Mouse (Mus musculus): ENCODE results near the gene Idh2. TPM values are rescaled to one million over a fixed set of nuclear protein-coding genes. Genes with fewer than 3 reads are reported as not detected.
"Not testable (repeated sequence)": the region's sequence is repeated elsewhere in the genome, so short reads cannot be mapped to it uniquely, and the experiment has no call there.

Gene Idh2
- total RNA-seq, 2 experiments from 2014 or later, result 66.4 to 74.7 TPM

- intact Hi-C loops (cut with DNase I), result no loop called here
- DNase-seq, result no peak
These were observed 51.1 kb downstream of the Idh2 start for GRCm38 (mm10) chr7:80063902-80064736.

GRCm38 (mm10) chr7:80063244-80063643, 51.9 kb downstream of the Idh2 start:
- no peak for DNase-seq
- intact Hi-C loops (cut with DNase I), result no loop called here

GRCm38 (mm10) chr7:80062083-80062826, 52.9 kb downstream of the Idh2 start:
- peak; percentile 68 for DNase-seq
- intact Hi-C loops (cut with DNase I), result no loop called here

- DNase-seq, result no peak
- intact Hi-C loops (cut with DNase I), result no loop called here
These were observed 55.0 kb downstream of the Idh2 start for GRCm38 (mm10) chr7:80060012-80060778.

GRCm38 (mm10) chr7:80059064-80059838, 55.9 kb downstream of the Idh2 start:
- DNase-seq, result no peak
- intact Hi-C loops (cut with DNase I), result no loop called here

GRCm38 (mm10) chr7:80058405-80059063, 56.7 kb downstream of the Idh2 start:
- DNase-seq, result no peak
- intact Hi-C loops (cut with DNase I), result no loop called here

GRCm38 (mm10) chr7:80057781-80058180, 57.4 kb downstream of the Idh2 start:
- intact Hi-C loops (cut with DNase I), result no loop called here
- peak; percentile 39 for DNase-seq

- intact Hi-C loops (cut with DNase I), result no loop called here
- no peak for DNase-seq
These were observed 58.0 kb downstream of the Idh2 start for GRCm38 (mm10) chr7:80057002-80057691.

- intact Hi-C loops (cut with DNase I), result no loop called here
These were observed 59.4 kb downstream of the Idh2 start for GRCm38 (mm10) chr7:80055781-80056180.

GRCm38 (mm10) chr7:80053147-80053546, 62.0 kb downstream of the Idh2 start:
- DNase-seq, result no peak
- intact Hi-C loops (cut with DNase I), result no loop called here

More at GRCm38 (mm10) chr7:80055781-80056180, 59.4 kb downstream of the Idh2 start:
- no peak for DNase-seq

GRCm38 (mm10) chr7:80052261-80052660, 62.9 kb downstream of the Idh2 start:
- DNase-seq, result peak; percentile 71
- intact Hi-C loops (cut with DNase I), result no loop called here

- DNase-seq, result no peak
- intact Hi-C loops (cut with DNase I), result no loop called here
These were observed 63.4 kb downstream of the Idh2 start for GRCm38 (mm10) chr7:80051835-80052234.

GRCm38 (mm10) chr7:80050382-80050781, 64.8 kb downstream of the Idh2 start:
- DNase-seq; intact Hi-C loops (cut with DNase I): not testable (repeated sequence)

GRCm38 (mm10) chr7:80049746-80050145, 65.4 kb downstream of the Idh2 start:
- DNase-seq, result no peak
- intact Hi-C loops (cut with DNase I), result no loop called here

- no peak for DNase-seq
- intact Hi-C loops (cut with DNase I), result no loop called here
These were observed 68.2 kb downstream of the Idh2 start for GRCm38 (mm10) chr7:80047041-80047440.

Measured in left cerebral cortex, postnatal 4 days (tissue).